Mouse (Mus musculus) forebrain, embryonic 14.5 days (tissue): Measurements from ENCODE around the gene Unc45b. TPM values are rescaled to one million over a fixed set of nuclear protein-coding genes. Genes with fewer than 3 reads are reported as not detected.
A peak's percentile ranks its signal among the peaks of the same experiment; 100 is the strongest.
"Not testable (repeated sequence)": the region's sequence is repeated elsewhere in the genome, so short reads cannot be mapped to it uniquely, and the experiment has no call there.

Source experiments
- ATAC-seq: fragments of 200-750 bp; cut with Nextera tagmentation; 2 replicates; pipeline ENCODE4 v1.8.0; 2017; ENCODE audit warnings: mild to moderate bottlenecking, moderate library complexity
- DNase-seq: peaks from one replicate; pipeline ENCODE4 v3.0.0-alpha.2; 2015; ENCODE audit warnings: low spot score
- H3K27ac ChIP-seq: fragments of 300-500 bp; sonication (generic); 2 replicates; pipeline ENCODE4 v1.5.1; 2014; ENCODE audit warnings: low read depth, mild to moderate bottlenecking, control low read depth, low read length, moderate library complexity
- H3K27me3 ChIP-seq: fragments of 300-500 bp; sonication (generic); replicated peaks from 2 replicates; pipeline ENCODE4 v1.6.1; 2014; ENCODE audit warnings: low read length, control low read depth, mixed read lengths; ENCODE audit not compliant: control insufficient read depth, insufficient read depth
- H3K36me3 ChIP-seq: fragments of 300-500 bp; sonication (generic); 2 replicates; pipeline ENCODE4 v1.6.1; 2014; ENCODE audit warnings: low read length, control low read depth; ENCODE audit not compliant: control insufficient read depth, insufficient read depth
- H3K4me1 ChIP-seq: fragments of 300-500 bp; sonication (generic); 2 replicates; pipeline ENCODE4 v1.6.1; 2014; ENCODE audit warnings: antibody characterized with exemption, low read length, control low read depth; ENCODE audit not compliant: control insufficient read depth, insufficient read depth
- H3K4me2 ChIP-seq: fragments of 300-500 bp; sonication (generic); 2 replicates; pipeline ENCODE4 v1.6.1; 2014; ENCODE audit warnings: mild to moderate bottlenecking, control low read depth, low read length
- H3K4me3 ChIP-seq: fragments of 300-500 bp; sonication (generic); 2 replicates; pipeline ENCODE4 v1.5.1; 2014; ENCODE audit warnings: low read depth, low read length, control low read depth
- H3K9ac ChIP-seq: fragments of 300-500 bp; sonication (generic); 2 replicates; pipeline ENCODE4 v1.6.1; 2014; ENCODE audit warnings: mild to moderate bottlenecking, low read length, control low read depth, moderate library complexity
- H3K9me3 ChIP-seq: fragments of 300-500 bp; sonication (generic); replicated peaks from 2 replicates; pipeline ENCODE4 v1.6.1; 2016; ENCODE audit warnings: low read length, control low read depth, mixed read lengths; ENCODE audit not compliant: control insufficient read depth
- WGBS: fragments of 180-500 bp; shearing (Covaris S2); extraction: QIAGEN DNeasy Blood & Tissue Kit; methylation state at CpG from one replicate; pipeline ENCODE4 v1.1.7; 2014; 5-methylcytosine and 5-hydroxymethylcytosine counted together
- polyA plus RNA-seq: library from polyadenylated mRNA; unstranded; fragments of >200 nt; fragmentation: Nextera tagmentation; extraction: Ambion mirVana; gene quantifications from 2 replicates; pipeline ENCODE4 v1.2.1, GENCODE M21; 2014

Gene Unc45b
- polyA plus RNA-seq, 1 experiment from 2014 or later, result 0.38 TPM

DNA sequence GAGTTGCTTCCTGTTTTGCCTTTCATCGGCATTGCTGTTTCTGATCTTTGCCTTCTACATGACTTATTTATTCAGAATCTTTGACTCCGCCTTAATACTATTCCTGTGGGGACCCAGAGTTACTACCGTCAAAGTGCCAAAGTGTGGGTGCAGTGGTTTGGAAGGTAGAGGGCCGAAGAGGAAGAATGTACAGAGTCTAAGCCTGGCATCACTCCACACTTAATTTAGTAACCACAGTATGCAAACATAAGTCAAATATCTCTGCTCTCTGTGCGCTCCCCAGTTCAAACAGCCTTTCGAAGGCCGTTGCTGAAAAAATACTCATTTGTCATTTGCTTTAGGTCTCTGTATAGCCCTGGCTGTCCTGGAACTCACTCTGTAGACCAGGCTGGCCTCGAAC lies 51.9 kb downstream of the Unc45b start:
- no peaks in the 10 kb centered on the region for H3K27me3 ChIP-seq
- DNase-seq (no peak), ATAC-seq (no peak)
- no peak overlapping the region for H3K27ac ChIP-seq
- no peaks in the 10 kb centered on the region for H3K36me3 ChIP-seq
- H3K4me1 ChIP-seq, result no peaks in the 10 kb centered on the region
- WGBS, result 92% methylated on average over 8 of the region's 8 CpGs
- H3K4me3 ChIP-seq, result no peak overlapping the region
- no peak overlapping the region for H3K4me2 ChIP-seq
- no peaks in the 10 kb centered on the region for H3K9me3 ChIP-seq
- no peak overlapping the region for H3K9ac ChIP-seq

DNA sequence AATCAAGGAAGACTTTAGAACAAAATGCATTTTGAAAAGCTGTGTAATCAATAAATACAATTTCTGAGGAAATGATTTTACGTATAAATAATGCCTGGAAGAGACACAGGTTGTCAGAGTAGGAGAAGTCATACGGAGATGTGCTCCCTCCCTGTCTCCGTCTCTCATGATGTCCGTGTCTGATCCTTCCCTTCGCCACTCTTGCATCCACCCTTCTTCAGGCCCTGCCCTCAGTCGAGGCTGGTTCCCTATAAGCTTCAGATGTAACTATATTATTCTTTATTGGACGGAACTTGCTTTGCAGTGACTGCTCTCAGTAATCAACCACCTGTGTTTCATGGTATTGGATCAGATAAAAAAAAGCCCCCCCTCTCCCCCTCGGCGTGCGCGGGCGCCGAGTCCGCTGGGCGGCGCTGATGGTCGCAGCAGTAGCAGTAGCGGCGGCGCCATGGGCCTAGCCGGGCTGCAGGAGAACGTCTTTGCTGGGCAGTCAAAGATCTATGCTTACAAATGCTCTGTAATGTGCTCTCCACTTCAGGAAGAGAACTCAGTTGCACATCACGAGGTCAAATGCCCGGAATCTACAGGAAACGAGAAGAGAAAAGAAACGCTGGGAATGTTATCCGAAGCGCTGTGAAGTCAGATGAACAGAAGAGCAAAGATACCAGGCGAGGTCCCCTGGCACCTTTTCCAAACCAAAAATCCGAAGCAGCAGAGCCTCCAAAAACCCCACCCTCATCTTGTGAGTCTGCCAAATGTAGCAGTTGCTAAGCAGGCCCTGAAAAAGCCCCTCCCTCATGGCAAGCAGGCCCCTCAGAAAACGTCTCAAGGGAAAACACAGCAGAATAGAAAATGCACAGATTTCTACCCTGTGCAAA lies 60.6 kb downstream of the Unc45b start:
- no peak overlapping the region for H3K27ac ChIP-seq
- no peaks in the 10 kb centered on the region for H3K9me3 ChIP-seq
- peak; percentile 73 for DNase-seq
- peak; percentile 75; the same call in 1 of the 2 replicates for ATAC-seq
- no peaks in the 10 kb centered on the region for H3K27me3 ChIP-seq
- H3K4me1 ChIP-seq, result no peaks in the 10 kb centered on the region
- H3K9ac ChIP-seq, result peak overlapping the region; percentile 56
- 9% methylated on average over 31 of the region's 31 CpGs for WGBS
- peak overlapping the region; percentile 11; the same call in 1 of the 2 replicates for H3K4me3 ChIP-seq
- peak overlapping the region; percentile 45 for H3K4me2 ChIP-seq
- no peaks in the 10 kb centered on the region for H3K36me3 ChIP-seq

DNA sequence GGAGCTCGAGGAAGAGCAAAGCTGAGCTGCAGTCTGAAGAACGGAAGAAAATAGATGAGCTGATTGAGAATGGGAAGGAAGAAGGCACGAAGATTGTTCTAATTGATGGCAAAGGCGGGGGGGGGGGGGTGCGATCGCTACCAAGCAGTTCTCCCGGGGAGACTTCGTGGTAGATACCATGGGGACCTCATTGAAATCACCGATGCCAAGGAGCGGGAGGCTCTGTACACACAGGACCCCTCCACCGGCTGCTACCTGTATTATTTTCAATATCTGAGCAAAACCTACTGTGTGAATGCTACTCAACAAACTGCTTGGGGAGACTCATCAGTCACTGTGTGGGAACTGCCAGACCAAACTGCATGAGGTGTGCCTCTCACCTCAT lies 61.2 kb downstream of the Unc45b start:
- peak overlapping the region; percentile 45 for H3K4me2 ChIP-seq
- no peaks in the 10 kb centered on the region for H3K4me1 ChIP-seq
- no peak overlapping the region for H3K27ac ChIP-seq
- H3K9ac ChIP-seq, result peak overlapping the region; percentile 56
- H3K36me3 ChIP-seq, result no peaks in the 10 kb centered on the region
- DNase-seq (no peak), ATAC-seq (0 out of 2 replicates have a peak, but pooled peaks have one; percentile 18)
- no peak overlapping the region; the same call in 1 of the 2 replicates for H3K4me3 ChIP-seq
- H3K27me3 ChIP-seq, result no peaks in the 10 kb centered on the region
- 76% methylated on average over 9 of the region's 11 CpGs for WGBS
- H3K9me3 ChIP-seq, result no peaks in the 10 kb centered on the region

GRCm38 (mm10) chr11:82973916-82974315 lies 63.6 kb downstream of the Unc45b start:
- H3K9ac ChIP-seq, result no peak overlapping the region
- DNase-seq, result no peak
- H3K4me1 ChIP-seq, result no peaks in the 10 kb centered on the region
- H3K9me3 ChIP-seq, result no peaks in the 10 kb centered on the region
- no peaks in the 10 kb centered on the region for H3K36me3 ChIP-seq
- no peak for ATAC-seq
- H3K27ac ChIP-seq, result no peak overlapping the region
- H3K4me3 ChIP-seq, result no peak overlapping the region
- H3K27me3 ChIP-seq, result no peaks in the 10 kb centered on the region
- whole genome bisulfite sequencing, result 73% methylated on average over 5 of the region's 5 CpGs
- no peak overlapping the region for H3K4me2 ChIP-seq

- not testable (repeated sequence) for DNase-seq, H3K4me2 ChIP-seq, H3K27me3 ChIP-seq, H3K4me1 ChIP-seq, H3K9me3 ChIP-seq, ATAC-seq, H3K4me3 ChIP-seq, H3K9ac ChIP-seq, H3K27ac ChIP-seq, H3K36me3 ChIP-seq
- 98% methylated on average over 2 of the region's 2 CpGs for WGBS
These were observed 72.1 kb downstream of the Unc45b start for GRCm38 (mm10) chr11:82982409-82982808.

- H3K27ac ChIP-seq, result no peak overlapping the region
- H3K9ac ChIP-seq, result no peak overlapping the region
- no peak overlapping the region for H3K4me2 ChIP-seq
- no peaks in the 10 kb centered on the region for H3K9me3 ChIP-seq
- no peaks in the 10 kb centered on the region for H3K27me3 ChIP-seq
- no peak for DNase-seq
- H3K36me3 ChIP-seq, result peaks cover 5% of the 10 kb centered on the region; the same call in 1 of the 2 replicates
- no peak for ATAC-seq
- no peak overlapping the region for H3K4me3 ChIP-seq
- WGBS, result 78% methylated on average over 17 of the region's 17 CpGs
- no peaks in the 10 kb centered on the region for H3K4me1 ChIP-seq
These were observed 72.8 kb downstream of the Unc45b start for GRCm38 (mm10) chr11:82983193-82983592.

- peaks cover 5% of the 10 kb centered on the region; the same call in 1 of the 2 replicates for H3K36me3 ChIP-seq
- 91% methylated on average over 6 of the region's 6 CpGs for whole genome bisulfite sequencing
- no peak overlapping the region for H3K4me2 ChIP-seq
- ATAC-seq, result no peak
- peaks cover 3% of the 10 kb centered on the region; the same call in 1 of the 2 replicates for H3K4me1 ChIP-seq
- no peak for DNase-seq
- H3K27me3 ChIP-seq, result no peaks in the 10 kb centered on the region
- H3K27ac ChIP-seq, result no peak overlapping the region
- no peak overlapping the region for H3K9ac ChIP-seq
- no peak overlapping the region for H3K4me3 ChIP-seq
- H3K9me3 ChIP-seq, result no peaks in the 10 kb centered on the region
These were observed 77.3 kb downstream of the Unc45b start for GRCm38 (mm10) chr11:82987621-82988020.

DNA sequence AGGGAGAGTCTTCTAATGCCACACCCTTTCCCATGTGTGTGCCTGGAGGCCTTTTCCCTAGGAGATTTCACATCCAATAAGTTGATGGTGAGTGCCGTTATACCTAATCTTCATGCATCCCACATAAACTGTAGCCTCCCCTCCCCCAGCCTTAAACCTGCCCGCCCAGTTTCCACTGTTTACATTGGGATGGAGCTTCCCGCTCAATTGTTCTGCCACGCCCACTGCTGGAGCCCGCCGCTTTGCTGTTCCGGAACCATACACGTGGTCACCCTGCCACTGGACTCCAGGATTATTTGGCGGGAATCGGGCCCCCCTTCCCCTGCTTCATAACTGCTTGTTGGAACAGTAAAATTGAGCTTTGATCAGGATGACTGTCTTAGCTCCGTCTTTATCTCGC lies 79.0 kb downstream of the Unc45b start:
- Histone ChIP-seq H3K9me3 (no peaks in the 10 kb centered on the region), H3K27ac (no peak overlapping the region), H3K27me3 (no peaks in the 10 kb centered on the region), H3K4me1 (peaks cover 3% of the 10 kb centered on the region; the same call in 1 of the 2 replicates), H3K36me3 (peaks cover 1% of the 10 kb centered on the region; the same call in 1 of the 2 replicates), H3K4me3 (no peak overlapping the region), H3K4me2 (peak overlapping the region; percentile 10; the same call in 1 of the 2 replicates), H3K9ac (no peak overlapping the region)
- 52% methylated on average over 12 of the region's 12 CpGs for WGBS
- ATAC-seq (no peak), DNase-seq (no peak)
